Mouse (Mus musculus): ENCODE measurements around the gene Gja8.

- TF ChIP-seq GATA1 (IDR thresholded peaks at IDR 0.05; ENCODE audit: low read length) (no peak), TAL1 (IDR thresholded peaks at IDR 0.05; ENCODE audit: low read length) (no peak)
Observed at GRCm38 (mm10) chr3:96974467-96974866, 48.6 kb upstream of the Gja8 start.
